Mouse (Mus musculus): ENCODE measurements around the gene Ssrp1. TPM values are rescaled to one million over a fixed set of nuclear protein-coding genes. Genes with fewer than 3 reads are reported as not detected.

Ssrp1 gene
- total RNA-seq (2015; ENCODE audit: low replicate concordance), result 54.8 and 61.9 TPM in 2 replicates
- total RNA-seq (2017; ENCODE audit: low replicate concordance), result 111 and 113 TPM in 2 replicates

DNA sequence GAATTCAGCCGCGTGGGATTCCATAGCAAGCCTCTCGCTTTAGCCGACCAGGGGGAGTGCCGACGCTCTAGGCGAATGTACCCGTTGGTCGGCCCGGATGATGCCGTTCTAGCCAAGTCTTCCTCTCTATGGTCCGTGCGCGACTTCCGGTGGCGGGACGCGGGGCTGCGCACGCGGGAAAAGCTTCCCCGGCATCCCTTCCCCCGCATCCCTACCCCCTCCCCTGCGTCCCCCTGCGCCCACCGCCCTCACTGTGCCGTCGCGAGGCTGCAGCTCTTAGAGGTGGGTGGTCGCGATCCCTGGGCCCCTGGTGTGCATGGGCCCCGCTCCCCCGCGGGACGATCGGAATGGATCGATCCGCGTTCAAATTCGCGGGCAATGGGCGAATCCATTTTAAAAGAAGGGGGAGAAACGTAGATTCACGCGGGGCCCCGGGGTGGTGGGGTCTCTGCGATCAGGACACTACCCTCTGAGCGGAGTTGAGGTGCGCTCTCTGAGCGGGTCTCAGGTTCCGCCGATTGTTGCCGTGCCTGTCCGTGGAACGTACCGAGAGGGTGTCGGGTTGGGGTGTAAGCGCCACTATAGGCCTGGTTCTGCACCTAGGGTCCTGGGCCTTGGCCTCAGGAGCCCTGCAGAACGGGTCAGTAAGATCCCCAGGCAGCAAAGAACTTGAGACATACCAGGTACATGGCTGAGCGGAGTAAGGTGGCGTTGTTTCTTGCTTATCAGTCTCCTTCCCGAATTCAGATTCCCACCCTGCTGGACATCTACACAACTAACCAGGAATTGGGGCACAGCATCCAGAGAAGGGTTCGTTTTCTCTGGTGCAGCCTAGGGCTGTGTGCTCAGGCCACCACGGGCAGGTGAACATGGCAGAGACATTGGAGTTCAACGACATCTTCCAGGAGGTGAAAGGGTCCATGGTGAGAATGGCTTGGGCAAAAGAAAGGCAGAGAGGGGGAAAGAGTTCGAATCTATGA, at the start of gene Ssrp1, which contains the start of gene P2rx3:
Ssrp1 (plus strand) TSS at position 188 of the 980 bp plus-strand sequence.
P2rx3 (minus strand) TSS at position 416 of the 980 bp plus-strand sequence.
- peak; percentile 89 for ATAC-seq (replicated peaks; ENCODE audit: low FRiP score, poor library complexity, severe bottlenecking)

GRCm38 (mm10) chr2:84987930-84988329, 49.1 kb upstream of the Ssrp1 start, which contains the start of gene Prg3:
TSS of gene Prg3 (plus strand) at chr2:84988215.
- no peak for ATAC-seq (replicated peaks; ENCODE audit: low FRiP score, poor library complexity, severe bottlenecking)

DNA sequence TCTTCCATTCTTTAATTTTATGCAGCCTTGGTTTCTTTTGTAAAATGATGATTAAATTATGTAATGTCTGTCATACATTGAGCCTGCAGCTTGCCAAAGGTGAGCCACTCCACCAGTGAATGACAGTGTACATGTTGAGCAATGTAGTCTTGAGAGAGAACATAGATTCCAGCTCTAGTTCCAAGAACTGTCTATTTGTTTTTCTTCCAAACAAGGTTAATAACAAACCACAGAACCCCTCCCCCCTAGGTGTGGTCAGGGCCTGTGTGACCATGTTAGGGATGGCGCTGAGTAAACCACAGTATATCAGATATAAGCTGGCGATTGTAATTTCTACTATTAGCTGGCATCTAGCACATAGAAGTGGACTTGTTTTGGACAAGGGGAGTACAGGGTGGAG, 40.7 kb upstream of the Ssrp1 start:
- no peak for ATAC-seq (replicated peaks; ENCODE audit: low FRiP score, poor library complexity, severe bottlenecking)

- no peak for ATAC-seq (replicated peaks; ENCODE audit: low FRiP score, poor library complexity, severe bottlenecking)
Observed at GRCm38 (mm10) chr2:84999486-85000181, 37.4 kb upstream of the Ssrp1 start.

DNA sequence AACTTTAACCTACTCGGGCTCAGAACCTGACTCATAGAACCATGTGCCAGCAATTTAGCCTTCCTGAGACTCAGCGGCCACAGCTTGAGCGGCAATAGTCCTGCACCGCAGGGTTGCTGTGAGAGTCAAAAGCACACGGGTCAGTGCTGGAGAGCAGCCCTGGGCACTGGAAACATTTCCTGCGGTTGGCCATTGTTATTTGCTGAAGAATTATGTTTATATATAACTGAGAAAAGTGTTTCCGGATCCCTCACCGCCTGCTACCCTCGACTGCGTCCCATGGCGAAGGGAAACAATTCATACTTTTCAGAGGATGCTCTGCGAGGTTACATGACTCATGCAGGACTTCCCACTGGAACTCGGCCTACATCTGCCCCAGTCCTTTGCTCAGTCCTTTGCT, 35.5 kb upstream of the Ssrp1 start:
- ATAC-seq (replicated peaks; ENCODE audit: low FRiP score, poor library complexity, severe bottlenecking), result no peak

DNA sequence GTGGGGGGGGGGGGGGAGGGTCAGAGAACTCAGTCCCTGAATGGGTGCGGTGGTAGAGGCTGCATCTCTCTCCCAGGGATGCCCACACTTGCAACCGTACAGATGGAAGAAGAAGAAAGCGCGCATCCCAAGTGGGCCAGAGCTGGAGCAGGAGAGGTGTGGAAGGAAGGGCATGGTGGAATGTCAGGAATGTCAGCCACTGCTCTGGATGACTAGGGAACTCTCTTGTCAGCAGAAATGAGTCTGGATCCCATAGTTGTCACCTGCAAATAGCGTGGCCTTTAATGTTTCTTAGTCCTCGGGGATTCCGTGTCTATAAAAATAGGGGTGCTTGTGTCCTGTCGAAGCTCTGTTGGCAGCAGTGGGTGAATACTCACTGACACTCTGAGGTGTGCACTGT, 34.5 kb upstream of the Ssrp1 start:
- no peak for ATAC-seq (replicated peaks; ENCODE audit: low FRiP score, poor library complexity, severe bottlenecking)

- ATAC-seq (replicated peaks; ENCODE audit: low FRiP score, poor library complexity, severe bottlenecking), result no peak
Observed at GRCm38 (mm10) chr2:85004341-85004740, 32.7 kb upstream of the Ssrp1 start.

GRCm38 (mm10) chr2:85006600-85006999, 30.4 kb upstream of the Ssrp1 start:
- no peak for ATAC-seq (replicated peaks; ENCODE audit: low FRiP score, poor library complexity, severe bottlenecking)

GRCm38 (mm10) chr2:85007729-85008128, 29.3 kb upstream of the Ssrp1 start:
- ATAC-seq (replicated peaks; ENCODE audit: low FRiP score, poor library complexity, severe bottlenecking), result peak; percentile 49; the same call in 1 of the 2 replicates

DNA sequence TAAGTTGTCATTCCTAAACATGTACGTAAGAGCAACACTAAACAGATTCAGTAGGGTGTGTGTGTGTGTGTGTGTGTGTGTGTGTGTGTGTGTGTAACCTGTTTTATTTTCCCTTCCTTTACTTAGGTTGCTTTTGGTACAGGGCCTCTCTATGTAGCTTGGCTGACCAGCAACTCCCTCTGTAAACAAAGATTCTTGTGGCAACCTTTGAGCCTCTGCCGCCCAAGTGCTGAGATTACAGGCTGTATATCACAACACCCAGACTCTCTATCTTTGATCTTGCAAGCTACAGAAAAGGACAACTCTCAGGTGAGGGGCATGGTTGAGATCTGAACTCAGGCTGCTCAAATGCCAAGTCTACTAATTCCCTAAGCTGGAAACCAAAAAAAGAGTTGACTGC, 27.8 kb upstream of the Ssrp1 start:
- ATAC-seq (replicated peaks; ENCODE audit: low FRiP score, poor library complexity, severe bottlenecking), result no peak

DNA sequence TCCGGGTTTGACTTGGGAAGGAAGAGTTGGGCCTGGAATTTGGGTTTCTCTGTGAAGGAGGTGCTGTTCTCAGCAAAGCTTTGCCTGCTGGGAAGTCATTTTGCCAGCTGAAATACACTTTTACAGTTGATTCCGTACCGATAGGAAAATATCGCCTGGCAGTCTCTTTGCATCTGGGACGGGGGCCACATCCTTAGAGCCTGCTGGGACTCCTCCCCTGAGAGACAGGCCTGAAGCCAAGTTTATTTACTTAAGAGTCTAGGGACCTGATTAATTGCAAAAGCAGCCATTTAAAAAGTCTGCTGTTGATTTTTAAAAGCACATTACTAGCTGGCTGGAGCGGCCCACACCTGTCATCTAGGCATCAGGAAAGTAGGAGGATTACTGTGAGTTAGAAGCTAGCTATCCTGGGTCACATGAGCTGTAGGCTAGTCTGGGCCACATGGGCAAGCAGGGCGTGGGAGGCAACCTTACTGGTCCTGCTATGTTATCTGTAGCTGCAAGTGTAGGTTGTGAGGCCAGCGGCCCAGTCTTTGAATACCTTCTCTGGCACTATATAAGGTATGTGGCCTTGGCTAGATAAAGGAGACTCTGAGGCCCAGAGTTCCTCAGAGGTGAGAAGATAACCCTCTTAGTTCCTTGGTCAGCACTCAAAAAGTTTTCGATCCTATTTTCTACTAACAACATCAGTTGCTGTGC, 25.0 kb upstream of the Ssrp1 start:
- ATAC-seq (replicated peaks; ENCODE audit: low FRiP score, poor library complexity, severe bottlenecking), result peak; percentile 92

DNA sequence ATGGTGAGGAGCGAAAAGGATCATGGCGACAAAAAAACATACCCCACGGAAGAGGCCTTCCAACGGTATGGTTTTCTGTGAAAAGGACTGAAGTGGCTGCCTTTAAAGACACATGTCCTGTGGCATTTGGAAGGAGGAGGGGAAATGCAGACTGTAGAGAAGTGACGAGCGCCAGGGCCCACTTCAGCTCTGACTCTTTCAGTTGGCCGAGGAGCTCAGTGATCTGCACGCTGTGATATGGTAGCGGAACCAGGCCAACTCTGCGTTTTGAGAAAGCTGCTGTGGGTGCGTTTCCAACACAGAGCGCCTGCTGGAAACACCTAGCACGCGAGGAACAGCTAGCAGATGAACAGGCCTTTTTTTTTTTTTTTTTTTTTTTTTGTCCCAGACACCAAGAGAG, 24.4 kb upstream of the Ssrp1 start:
- peak; percentile 68 for ATAC-seq (replicated peaks; ENCODE audit: low FRiP score, poor library complexity, severe bottlenecking)

DNA sequence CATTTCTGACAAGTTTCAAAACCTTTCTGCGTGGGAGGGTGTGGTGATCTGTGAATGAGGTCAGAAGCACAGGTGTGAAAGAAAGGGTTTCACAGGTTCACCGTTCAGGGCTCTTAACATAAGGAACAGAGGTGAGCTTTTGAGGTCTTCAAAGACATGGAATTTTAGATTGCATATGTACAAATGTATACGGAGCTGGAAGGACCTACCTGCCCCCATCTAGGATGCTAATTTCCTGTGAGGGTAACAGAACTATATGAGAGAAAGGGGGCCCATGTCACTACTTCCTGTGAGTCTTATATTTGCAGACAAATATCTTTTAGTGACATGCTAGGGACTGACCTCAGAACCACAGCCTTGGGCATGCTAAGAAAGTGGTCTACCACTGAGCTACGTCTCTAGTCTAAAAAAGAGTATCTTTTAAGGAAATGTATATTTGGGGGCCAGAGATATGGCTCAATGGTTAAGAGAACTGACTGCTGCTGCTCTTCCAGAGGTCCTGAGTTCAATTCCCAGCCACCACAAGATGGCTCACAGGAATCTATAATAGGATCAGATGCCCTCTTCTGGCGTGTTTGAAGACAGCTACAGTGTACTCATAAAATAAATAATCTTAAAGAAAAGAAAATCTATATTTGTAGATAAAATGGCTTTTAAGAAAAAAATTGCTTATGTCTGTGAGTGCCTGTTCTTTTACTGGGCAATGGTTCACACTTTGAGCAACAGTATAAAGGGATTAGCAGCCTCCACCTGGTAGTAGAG, 23.0 kb upstream of the Ssrp1 start:
- ATAC-seq (replicated peaks; ENCODE audit: low FRiP score, poor library complexity, severe bottlenecking), result no peak

- no peak for ATAC-seq (replicated peaks; ENCODE audit: low FRiP score, poor library complexity, severe bottlenecking)
Observed at GRCm38 (mm10) chr2:85014588-85014982, 22.4 kb upstream of the Ssrp1 start.

DNA sequence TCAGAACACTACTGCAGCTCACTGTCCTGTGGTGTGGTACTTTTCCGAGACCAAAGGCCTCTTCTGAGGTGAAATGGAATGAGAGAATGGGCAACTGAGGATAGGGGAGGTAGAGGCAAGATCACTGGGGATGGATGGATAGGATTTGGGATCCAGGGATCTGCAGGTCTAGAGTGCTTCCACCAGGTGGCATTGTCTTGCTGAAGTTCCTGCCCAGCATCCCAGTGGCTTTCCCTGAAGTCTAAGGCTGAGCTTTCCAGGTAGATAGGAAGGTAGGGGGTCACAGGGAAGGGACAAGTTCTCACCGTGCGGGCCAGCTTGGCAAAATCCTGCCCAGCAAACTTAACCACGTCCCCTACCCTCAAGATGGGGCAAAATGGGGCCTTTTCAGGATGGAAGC, 15.0 kb upstream of the Ssrp1 start:
- ATAC-seq (replicated peaks; ENCODE audit: low FRiP score, poor library complexity, severe bottlenecking), result no peak

DNA sequence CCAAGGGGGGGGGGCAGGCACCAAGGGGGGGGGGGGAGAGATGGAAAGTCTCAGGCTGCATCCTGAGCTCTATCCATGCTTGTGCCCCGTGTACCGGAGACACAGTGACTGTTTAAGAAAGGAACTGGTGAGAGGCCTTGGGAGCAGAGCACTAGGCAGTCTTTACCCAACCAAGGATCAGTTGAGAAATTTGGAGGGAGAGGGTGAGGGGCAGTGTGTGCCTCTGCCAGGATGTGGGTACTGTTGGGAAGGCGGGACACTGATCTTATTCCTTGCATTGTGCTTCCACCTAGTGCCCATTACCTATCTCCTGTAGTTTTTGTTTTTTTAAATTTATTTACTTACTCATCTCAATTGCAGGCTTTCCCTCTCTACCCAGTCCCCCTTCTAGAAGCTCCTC, 10.9 kb upstream of the Ssrp1 start:
- ATAC-seq (replicated peaks; ENCODE audit: low FRiP score, poor library complexity, severe bottlenecking), result no peak

GRCm38 (mm10) chr2:85027281-85027680, 9.8 kb upstream of the Ssrp1 start:
- ATAC-seq (replicated peaks; ENCODE audit: low FRiP score, poor library complexity, severe bottlenecking), result no peak

- no peak for ATAC-seq (replicated peaks; ENCODE audit: low FRiP score, poor library complexity, severe bottlenecking)
Observed at GRCm38 (mm10) chr2:85029897-85030296, 7.1 kb upstream of the Ssrp1 start.

DNA sequence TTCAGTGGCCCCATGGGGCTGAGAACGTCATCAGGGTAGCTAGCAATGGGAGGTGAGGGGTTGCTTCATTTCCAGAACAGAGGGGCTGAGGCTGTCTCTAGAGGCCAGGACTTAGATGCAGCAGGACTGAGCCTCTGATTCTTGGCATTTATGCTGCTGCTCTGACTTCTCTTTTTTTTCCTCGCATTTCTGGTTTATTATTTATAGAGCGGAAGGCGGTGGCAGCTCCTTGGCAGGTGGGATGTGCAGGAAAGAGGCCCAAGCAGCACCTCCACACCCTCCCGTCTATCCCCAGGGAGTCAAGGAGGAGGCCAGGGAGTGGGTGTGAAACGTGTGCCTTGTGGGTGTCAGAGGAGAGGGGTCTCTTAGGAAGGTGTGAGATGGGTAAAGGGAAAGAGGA, 6.0 kb upstream of the Ssrp1 start:
- ATAC-seq (replicated peaks; ENCODE audit: low FRiP score, poor library complexity, severe bottlenecking), result no peak
